In the genomic region with DNA sequence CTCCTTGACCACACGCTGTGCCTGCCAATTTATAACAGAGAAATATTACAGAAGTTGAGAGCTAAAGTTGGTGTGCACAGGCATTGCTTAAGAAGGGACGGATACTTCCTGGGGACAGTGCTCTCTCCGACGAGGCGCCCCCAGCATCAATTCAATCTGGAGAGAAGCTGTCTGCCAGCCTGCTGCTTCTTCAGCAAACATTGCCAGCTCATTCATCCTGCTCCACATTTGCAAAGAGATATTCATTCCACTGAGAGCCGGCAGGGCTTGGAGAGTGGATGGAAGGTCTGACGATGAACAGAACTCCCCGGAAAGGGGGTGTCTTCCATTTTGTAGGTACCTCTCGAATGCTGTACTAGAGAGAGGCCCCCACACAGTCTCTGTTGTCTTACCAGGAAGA, we compare ENCODE assay signal across 17 mouse cellular contexts.
DNase-seq lines count a peak whose midpoint lies in the region; ATAC-seq lines count a peak whose summit lies in the region.
"Had no signal": no experiment of that assay in that cellular context is flagged by ENCODE, and none has a peak within 500 bp of the region (broad histone marks: within the 10 kb centered on the region; RNA-seq: fewer than 3 reads in every experiment).

No protein-coding gene starts in this region.

- no peak for DNase-seq in frontal cortex, postnatal 10 days (ENCODE audit: low spot score in 2 of 2)
- peak; percentile 10 for DNase-seq in lung, postnatal 10 days
- DNase-seq in lung, postnatal 4 days: no peak
- peak; percentile 40 for DNase-seq in layer of hippocampus, adult 9-11 months
- DNase-seq in right cerebral cortex, postnatal 25 days: peak; percentile 29
- DNase-seq in natural killer cell, adult 2 months (ENCODE audit: low spot score in 2 of 2): no peak
- DNase-seq: adrenal gland, postnatal 36 days; cerebellum, adult 9-10 months; kidney, adult 8-10 months; kidney, postnatal 14 days; liver; spleen, adult 18-20 months; thymus, postnatal 36 days had no signal

- peak; percentile 92 for ATAC-seq in frontal cortex, adult (ENCODE audit: low TSS enrichment)
- ATAC-seq: forebrain, embryonic 15.5 days; lung, postnatal 0 days; midbrain, embryonic 13.5 days had no signal

Comparison
In these comparisons a context has a peak if more than half of its experiments do, and no peak if none do; other contexts are left out.
1. DNase-seq: peak in lung, postnatal 10 days (single experiment), layer of hippocampus, adult 9-11 months (single experiment) and right cerebral cortex, postnatal 25 days (single experiment); none in frontal cortex, postnatal 10 days (0 of 2), lung, postnatal 4 days (0 of 2) and natural killer cell, adult 2 months (0 of 2).